Mouse (Mus musculus) stomach, embryonic 14.5 days (tissue): ENCODE measurements at regions not wholly inside any gene's neighbourhood (a gene's known extent, or its start where the extent isn't known, plus 50 kb on each side); places are given as distances from the start of the nearest gene placed in this dataset.

Experiments used
- ATAC-seq: fragments of 200-750 bp; cut with Nextera tagmentation; 2 replicates; pipeline ENCODE4 v1.8.0; 2017; ENCODE audit warnings: low read depth, moderate TSS enrichment; ENCODE audit not compliant: insufficient number of reproducible peaks, insufficient read depth, low FRiP score
- H3K27ac ChIP-seq: fragments of 300-500 bp; sonication (generic); 2 replicates; pipeline ENCODE4 v1.5.1; 2014; ENCODE audit warnings: mild to moderate bottlenecking, low read length, moderate library complexity, mixed read lengths
- H3K27me3 ChIP-seq: fragments of 300-500 bp; sonication (generic); 2 replicates; pipeline ENCODE4 v1.6.1; 2014; ENCODE audit warnings: low read length, control low read depth, mixed read lengths; ENCODE audit not compliant: control insufficient read depth, insufficient read depth
- H3K36me3 ChIP-seq: fragments of 300-500 bp; sonication (generic); 2 replicates; pipeline ENCODE4 v1.6.1; 2014; ENCODE audit warnings: mild to moderate bottlenecking, control low read depth, low read length, moderate library complexity, mixed read lengths; ENCODE audit not compliant: control insufficient read depth, insufficient read depth
- H3K4me1 ChIP-seq: fragments of 300-500 bp; sonication (generic); 2 replicates; pipeline ENCODE4 v1.6.1; 2014; ENCODE audit warnings: low read length, control low read depth, mixed read lengths; ENCODE audit not compliant: control insufficient read depth, insufficient read depth
- H3K4me2 ChIP-seq: fragments of 300-500 bp; sonication (generic); replicated peaks from 2 replicates; pipeline ENCODE4 v1.6.1; 2014; ENCODE audit warnings: low read depth, low read length, control low read depth
- H3K4me3 ChIP-seq: fragments of 300-500 bp; sonication (generic); 2 replicates; pipeline ENCODE4 v1.5.1; 2014; ENCODE audit warnings: low read depth, low read length, control low read depth
- H3K9ac ChIP-seq: fragments of 300-500 bp; sonication (generic); replicated peaks from 2 replicates; pipeline ENCODE4 v1.6.1; 2014; ENCODE audit warnings: low read depth, mild to moderate bottlenecking, control low read depth, low read length, moderate library complexity, mixed read lengths
- H3K9me3 ChIP-seq: fragments of 300-500 bp; sonication (generic); 2 replicates; pipeline ENCODE4 v1.6.1; 2016; ENCODE audit warnings: low read depth, low read length, control low read depth; ENCODE audit not compliant: control insufficient read depth
- WGBS: fragments of 180-500 bp; shearing (Covaris S2); extraction: QIAGEN DNeasy Blood & Tissue Kit; methylation state at CpG from one replicate; pipeline ENCODE4 v1.1.7; 2014; 5-methylcytosine and 5-hydroxymethylcytosine counted together

- Histone ChIP-seq H3K9ac (no peak overlapping the region), H3K9me3 (no peaks in the 10 kb centered on the region), H3K36me3 (no peaks in the 10 kb centered on the region), H3K4me3 (no peak overlapping the region), H3K4me1 (no peaks in the 10 kb centered on the region), H3K27me3 (no peaks in the 10 kb centered on the region), H3K27ac (no peak overlapping the region), H3K4me2 (no peak overlapping the region)
- no peak for ATAC-seq
- 65% methylated on average over 2 of the region's 2 CpGs for WGBS
Measured at GRCm38 (mm10) chr12:44006795-44007194, 203.3 kb downstream of the Dnajb9 start.

GRCm38 (mm10) chr12:43983548-43983947 lies 226.6 kb downstream of the Dnajb9 start:
- no peaks in the 10 kb centered on the region for H3K9me3 ChIP-seq
- no peak overlapping the region for H3K4me3 ChIP-seq
- no peak for ATAC-seq
- no peak overlapping the region for H3K9ac ChIP-seq
- WGBS: 71% methylated on average over 1 of the region's 1 CpGs
- no peak overlapping the region for H3K27ac ChIP-seq
- no peaks in the 10 kb centered on the region for H3K27me3 ChIP-seq
- H3K4me1 ChIP-seq: no peaks in the 10 kb centered on the region
- no peak overlapping the region for H3K4me2 ChIP-seq
- H3K36me3 ChIP-seq: no peaks in the 10 kb centered on the region

GRCm38 (mm10) chr12:43963973-43964372 lies 246.2 kb downstream of the Dnajb9 start:
- no peak for ATAC-seq
- H3K4me1 ChIP-seq: no peaks in the 10 kb centered on the region
- no peaks in the 10 kb centered on the region for H3K36me3 ChIP-seq
- H3K4me3 ChIP-seq: no peak overlapping the region
- no peak overlapping the region for H3K27ac ChIP-seq
- H3K4me2 ChIP-seq: no peak overlapping the region
- no peak overlapping the region for H3K9ac ChIP-seq
- 39% methylated on average over 1 of the region's 1 CpGs for WGBS
- H3K27me3 ChIP-seq: no peaks in the 10 kb centered on the region
- H3K9me3 ChIP-seq: no peaks in the 10 kb centered on the region

- Histone ChIP-seq H3K4me3 (no peak overlapping the region), H3K27ac (no peak overlapping the region), H3K9me3 (no peaks in the 10 kb centered on the region), H3K36me3 (no peaks in the 10 kb centered on the region), H3K4me2 (no peak overlapping the region), H3K9ac (no peak overlapping the region), H3K4me1 (no peaks in the 10 kb centered on the region), H3K27me3 (no peaks in the 10 kb centered on the region)
- no peak for ATAC-seq
- 77% methylated on average over 6 of the region's 6 CpGs for WGBS
Measured at GRCm38 (mm10) chr12:43962551-43963120, 247.5 kb downstream of the Dnajb9 start.

- H3K9ac ChIP-seq: no peak overlapping the region
- H3K27me3 ChIP-seq: no peaks in the 10 kb centered on the region
- no peak overlapping the region for H3K4me3 ChIP-seq
- H3K36me3 ChIP-seq: no peaks in the 10 kb centered on the region
- ATAC-seq: no peak
- H3K27ac ChIP-seq: no peak overlapping the region
- no peaks in the 10 kb centered on the region for H3K9me3 ChIP-seq
- H3K4me1 ChIP-seq: no peaks in the 10 kb centered on the region
- no peak overlapping the region for H3K4me2 ChIP-seq
- WGBS: 74% methylated on average over 5 of the region's 5 CpGs
Measured at GRCm38 (mm10) chr12:43924228-43924627, 285.9 kb downstream of the Dnajb9 start.

GRCm38 (mm10) chr12:43920396-43920795 lies 289.7 kb downstream of the Dnajb9 start:
- 59% methylated on average over 4 of the region's 4 CpGs for WGBS
- no peak for ATAC-seq
- H3K27me3 ChIP-seq: no peaks in the 10 kb centered on the region
- no peaks in the 10 kb centered on the region for H3K36me3 ChIP-seq
- no peaks in the 10 kb centered on the region for H3K9me3 ChIP-seq
- H3K4me1 ChIP-seq: no peaks in the 10 kb centered on the region
- H3K4me2 ChIP-seq: no peak overlapping the region
- no peak overlapping the region for H3K9ac ChIP-seq
- H3K4me3 ChIP-seq: no peak overlapping the region
- no peak overlapping the region for H3K27ac ChIP-seq

GRCm38 (mm10) chr12:43919114-43919513 lies 291.0 kb downstream of the Dnajb9 start:
- no peak overlapping the region for H3K27ac ChIP-seq
- no peaks in the 10 kb centered on the region for H3K9me3 ChIP-seq
- no peaks in the 10 kb centered on the region for H3K36me3 ChIP-seq
- no peak overlapping the region for H3K4me3 ChIP-seq
- no peaks in the 10 kb centered on the region for H3K4me1 ChIP-seq
- no peak overlapping the region for H3K9ac ChIP-seq
- ATAC-seq: no peak
- H3K4me2 ChIP-seq: no peak overlapping the region
- H3K27me3 ChIP-seq: no peaks in the 10 kb centered on the region
- 51% methylated on average over 3 of the region's 3 CpGs for WGBS

GRCm38 (mm10) chr12:43916779-43917178 lies 293.3 kb downstream of the Dnajb9 start:
- Histone ChIP-seq H3K4me3 (no peak overlapping the region), H3K4me1 (no peaks in the 10 kb centered on the region), H3K36me3 (no peaks in the 10 kb centered on the region), H3K9me3 (no peaks in the 10 kb centered on the region), H3K9ac (no peak overlapping the region), H3K27me3 (no peaks in the 10 kb centered on the region), H3K27ac (no peak overlapping the region), H3K4me2 (no peak overlapping the region)
- no peak for ATAC-seq

- no peaks in the 10 kb centered on the region for H3K4me1 ChIP-seq
- H3K27me3 ChIP-seq: no peaks in the 10 kb centered on the region
- WGBS: 94% methylated on average over 3 of the region's 3 CpGs
- no peak for ATAC-seq
- H3K9me3 ChIP-seq: no peaks in the 10 kb centered on the region
- no peak overlapping the region for H3K9ac ChIP-seq
- H3K36me3 ChIP-seq: no peaks in the 10 kb centered on the region
- H3K4me3 ChIP-seq: no peak overlapping the region
- H3K27ac ChIP-seq: no peak overlapping the region
- no peak overlapping the region for H3K4me2 ChIP-seq
Measured at GRCm38 (mm10) chr12:43899273-43899672, 310.9 kb downstream of the Dnajb9 start.
